Mouse (Mus musculus) liver, postnatal 0 days (tissue): Measurements from ENCODE around the gene Prkd2. TPM values are rescaled to one million over a fixed set of nuclear protein-coding genes. Genes with fewer than 3 reads are reported as not detected.
A peak's percentile ranks its signal among the peaks of the same experiment; 100 is the strongest.

ENCODE experiments used
- ATAC-seq: fragments of 200-750 bp; cut with Nextera tagmentation; 2 replicates; pipeline ENCODE4 v1.8.0; 2017; ENCODE audit warnings: mild to moderate bottlenecking, moderate library complexity
- DNase-seq: peaks from one replicate; pipeline ENCODE4 v3.0.0-alpha.2; 2016
- H3K27ac ChIP-seq: fragments of 300-500 bp; sonication (generic); 2 replicates; pipeline ENCODE4 v1.5.1; 2014; ENCODE audit warnings: antibody characterized with exemption, moderate library complexity, mild to moderate bottlenecking, low read depth
- H3K27me3 ChIP-seq: fragments of 300-500 bp; sonication (generic); 2 replicates; pipeline ENCODE4 v1.6.1; 2014; ENCODE audit warnings: low read length, control low read depth, mixed read lengths; ENCODE audit not compliant: insufficient read depth
- H3K36me3 ChIP-seq: fragments of 300-500 bp; sonication (generic); replicated peaks from 2 replicates; pipeline ENCODE4 v1.6.1; 2014; ENCODE audit warnings: mild to moderate bottlenecking, control low read depth, low read length, moderate library complexity, mixed read lengths; ENCODE audit not compliant: insufficient read depth
- H3K4me1 ChIP-seq: fragments of 300-500 bp; sonication (generic); 2 replicates; pipeline ENCODE4 v1.6.1; 2014; ENCODE audit warnings: antibody characterized with exemption, mild to moderate bottlenecking, control low read depth; ENCODE audit not compliant: insufficient read depth
- H3K4me2 ChIP-seq: fragments of 300-500 bp; sonication (generic); 2 replicates; pipeline ENCODE4 v1.6.1; 2014; ENCODE audit warnings: low read depth, mild to moderate bottlenecking, low read length, moderate library complexity, mixed read lengths
- H3K4me3 ChIP-seq: fragments of 300-500 bp; sonication (generic); 2 replicates; pipeline ENCODE4 v1.5.1; 2014; ENCODE audit warnings: low read depth, low read length
- H3K9ac ChIP-seq: fragments of 300-500 bp; sonication (generic); replicated peaks from 2 replicates; pipeline ENCODE4 v1.6.1; 2014; ENCODE audit warnings: mild to moderate bottlenecking, moderate library complexity
- H3K9me3 ChIP-seq: fragments of 300-500 bp; sonication (generic); 2 replicates; pipeline ENCODE4 v1.6.1; 2016; ENCODE audit warnings: mild to moderate bottlenecking, control low read depth, low read length, mixed read lengths
- CTCF ChIP-seq: sonication (generic); IDR thresholded peaks from 2 replicates; pipeline ENCODE4 v1.5.1; 2016; ENCODE audit warnings: antibody characterized with exemption, low read depth
- EP300 ChIP-seq: IDR thresholded peaks from 2 replicates; pipeline ENCODE4 v1.6.1; 2016; ENCODE audit warnings: antibody characterized with exemption, low read depth, mild to moderate bottlenecking
- WGBS: fragments of 180-500 bp; shearing (Covaris S2); extraction: QIAGEN DNeasy Blood & Tissue Kit; methylation state at CpG from one replicate; pipeline ENCODE4 v1.1.7; 2014; ENCODE audit not compliant: insufficient replicate concordance; 5-methylcytosine and 5-hydroxymethylcytosine counted together
- polyA plus RNA-seq: library from polyadenylated mRNA; unstranded; fragments of >200 nt; fragmentation: Nextera tagmentation; extraction: Ambion mirVana; gene quantifications from 2 replicates; pipeline ENCODE4 v1.2.1, GENCODE M21; 2015

The Prkd2 gene
- polyA plus RNA-seq, 1 experiment from 2014 or later: 5.0 TPM

- Histone ChIP-seq H3K36me3 (peaks cover 15% of the 10 kb centered on the region; the same call in 1 of the 2 replicates), H3K4me2 (peak overlapping the region; percentile 92), H3K9ac (no peak overlapping the region), H3K27ac (peak overlapping the region; percentile 59), H3K4me3 (peak overlapping the region; percentile 55; the same call in 1 of the 2 replicates), H3K9me3 (no peaks in the 10 kb centered on the region), H3K27me3 (peaks cover 16% of the 10 kb centered on the region), H3K4me1 (peaks cover 17% of the 10 kb centered on the region)
- WGBS: 2% methylated on average over 17 of the region's 17 CpGs
- ATAC-seq: no peak
- peak; percentile 80 for DNase-seq
- no peak for TF ChIP-seq EP300
- peak; percentile 92 for TF ChIP-seq CTCF
Observed at GRCm38 (mm10) chr7:16874190-16874589, 31.5 kb downstream of the Prkd2 start.

- TF ChIP-seq CTCF (peak; percentile 47), EP300 (no peak)
- Histone ChIP-seq H3K9me3 (no peaks in the 10 kb centered on the region), H3K9ac (peak overlapping the region; percentile 58; the same call in 1 of the 2 replicates), H3K36me3 (peaks cover 9% of the 10 kb centered on the region; the same call in 1 of the 2 replicates), H3K4me1 (peaks cover 17% of the 10 kb centered on the region), H3K4me3 (peak overlapping the region; percentile 55), H3K27ac (peak overlapping the region; percentile 59), H3K27me3 (peaks cover 16% of the 10 kb centered on the region), H3K4me2 (peak overlapping the region; percentile 92)
- peak; percentile 97 for ATAC-seq
- under 1% methylated on average over 29 of the region's 33 CpGs for WGBS
- DNase-seq: peak; percentile 99
Observed at GRCm38 (mm10) chr7:16874756-16875309, 32.1 kb downstream of the Prkd2 start.

GRCm38 (mm10) chr7:16875310-16875325 lies 32.4 kb downstream of the Prkd2 start, which contains the start of gene Dact3:
TSS of gene Dact3 (plus strand) at chr7:16875317.
- peak within 1 kb of the TSS; percentile 58; the same call in 1 of the 2 replicates for H3K9ac ChIP-seq
- H3K27ac ChIP-seq: peak within 1 kb of the TSS; percentile 59
- peaks cover 16% of the 10 kb centered on the region for H3K27me3 ChIP-seq
- peak within 1 kb of the TSS; percentile 92 for H3K4me2 ChIP-seq
- no peaks in the 10 kb centered on the region for H3K9me3 ChIP-seq
- H3K36me3 ChIP-seq: peaks cover 7% of the 10 kb centered on the region; the same call in 1 of the 2 replicates
- TF ChIP-seq CTCF: no peak
- TF ChIP-seq EP300: no peak
- ATAC-seq: no peak
- peaks cover 17% of the 10 kb centered on the region for H3K4me1 ChIP-seq
- peak within 1 kb of the TSS; percentile 55 for H3K4me3 ChIP-seq
- WGBS: no CpG with 5 or more reads among the region's 1 CpGs
- DNase-seq: no peak

- peak overlapping the region; percentile 92 for H3K4me2 ChIP-seq
- ATAC-seq (peak; percentile 32), DNase-seq (no peak)
- H3K27ac ChIP-seq: 0 out of 2 replicates have a peak overlapping the region, but pooled peaks have one; percentile 7
- no peak for TF ChIP-seq CTCF
- TF ChIP-seq EP300: no peak
- peaks cover 17% of the 10 kb centered on the region for H3K4me1 ChIP-seq
- peaks cover 16% of the 10 kb centered on the region for H3K27me3 ChIP-seq
- 3% methylated on average over 31 of the region's 42 CpGs for WGBS
- H3K36me3 ChIP-seq: peaks cover 7% of the 10 kb centered on the region; the same call in 1 of the 2 replicates
- peak overlapping the region; percentile 55 for H3K4me3 ChIP-seq
- H3K9ac ChIP-seq: peak overlapping the region; percentile 58; the same call in 1 of the 2 replicates
- no peaks in the 10 kb centered on the region for H3K9me3 ChIP-seq
Observed at GRCm38 (mm10) chr7:16875326-16875725, 32.6 kb downstream of the Prkd2 start.

DNA sequence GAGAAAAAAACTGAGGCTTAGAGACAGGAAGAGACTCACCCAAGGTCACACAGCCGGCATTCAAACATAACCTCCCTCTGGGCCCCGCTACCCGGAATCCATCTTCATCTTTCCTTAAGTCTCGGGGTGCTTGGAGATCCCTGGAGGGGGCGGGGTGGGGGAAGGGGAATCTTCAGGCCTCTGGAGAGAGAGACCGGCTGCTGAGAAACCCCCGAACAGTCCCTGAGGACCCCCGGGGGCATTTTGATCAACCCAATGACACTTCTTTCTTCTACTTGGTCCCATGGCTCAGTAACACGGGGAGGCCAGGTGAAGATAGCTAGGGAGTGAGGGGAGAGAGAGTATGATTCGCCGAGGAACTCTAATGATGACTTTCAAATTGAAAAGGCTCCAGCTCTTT lies 33.3 kb downstream of the Prkd2 start:
- DNase-seq (no peak), ATAC-seq (no peak)
- peak overlapping the region; percentile 92; the same call in 1 of the 2 replicates for H3K4me2 ChIP-seq
- H3K27me3 ChIP-seq: peaks cover 16% of the 10 kb centered on the region
- H3K4me3 ChIP-seq: peak overlapping the region; percentile 55; the same call in 1 of the 2 replicates
- peaks cover 4% of the 10 kb centered on the region; the same call in 1 of the 2 replicates for H3K36me3 ChIP-seq
- no peaks in the 10 kb centered on the region for H3K9me3 ChIP-seq
- no peak overlapping the region for H3K9ac ChIP-seq
- WGBS: 33% methylated on average over 11 of the region's 11 CpGs
- TF ChIP-seq EP300 (no peak), CTCF (no peak)
- no peak overlapping the region for H3K27ac ChIP-seq
- H3K4me1 ChIP-seq: peaks cover 17% of the 10 kb centered on the region

- peaks cover 1% of the 10 kb centered on the region; the same call in 1 of the 2 replicates for H3K36me3 ChIP-seq
- H3K9me3 ChIP-seq: no peaks in the 10 kb centered on the region
- TF ChIP-seq EP300 (no peak), CTCF (no peak)
- H3K27me3 ChIP-seq: peaks cover 16% of the 10 kb centered on the region
- H3K4me3 ChIP-seq: no peak overlapping the region
- H3K4me2 ChIP-seq: no peak overlapping the region
- no peak overlapping the region for H3K27ac ChIP-seq
- no peak overlapping the region for H3K9ac ChIP-seq
- DNase-seq (no peak), ATAC-seq (no peak)
- WGBS: 17% methylated on average over 12 of the region's 13 CpGs
- H3K4me1 ChIP-seq: peaks cover 17% of the 10 kb centered on the region
Observed at GRCm38 (mm10) chr7:16876608-16877007, 33.9 kb downstream of the Prkd2 start.
